11 mouse cellular contexts compared by ENCODE assay signal in the genomic region with DNA sequence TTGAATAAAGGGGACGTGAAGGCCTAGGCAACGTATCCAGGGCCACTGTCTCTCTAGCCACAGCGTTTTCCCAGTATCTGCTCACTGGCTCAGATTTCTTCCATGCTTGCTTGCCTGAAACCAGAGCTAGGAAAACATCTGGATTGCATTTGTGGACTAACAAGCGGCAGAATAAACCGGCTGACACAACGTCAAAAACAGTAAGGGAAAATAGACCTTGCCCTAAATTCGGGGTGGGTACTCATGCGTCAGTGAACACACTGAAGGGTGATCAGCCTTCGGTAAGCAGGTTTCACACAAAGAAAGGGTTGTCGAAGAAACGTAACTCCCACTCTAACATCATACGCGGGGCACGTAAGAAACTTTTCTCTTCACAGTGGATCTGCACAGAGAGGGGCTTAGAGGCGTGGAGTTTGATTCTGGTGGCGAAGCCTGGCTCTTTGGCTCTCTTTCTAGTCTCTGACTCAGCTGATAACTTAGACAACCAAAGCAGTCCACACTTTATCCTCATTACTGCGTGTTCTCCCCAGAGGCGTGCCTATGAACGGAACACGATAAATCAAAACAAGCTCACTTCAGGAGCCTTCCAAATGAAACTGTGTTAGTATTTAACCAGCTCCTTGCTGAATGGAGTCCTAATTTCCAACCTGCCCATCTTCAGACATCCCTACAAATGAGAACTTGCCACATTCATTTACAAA.
DNase-seq lines count a peak whose midpoint lies in the region; ATAC-seq lines count a peak whose summit lies in the region.
"Had no signal": no experiment of that assay in that cellular context is flagged by ENCODE, and none has a peak within 500 bp of the region (broad histone marks: within the 10 kb centered on the region; RNA-seq: fewer than 3 reads in every experiment).

No protein-coding gene starts in this region.

- ATAC-seq in embryonic facial prominence, embryonic 15.5 days (ENCODE audit: insufficient number of reproducible peaks, low FRiP score, low TSS enrichment, low read depth) = peak; percentile 78
- ATAC-seq in CD4-positive, CD25-positive, alpha-beta regulatory T cell, adult 4 months = no peak
- ATAC-seq in inflammation-experienced regulatory T-cells, adult 6 months = no peak

- peak overlapping the region; percentile 34 for H3K4me2 ChIP-seq in embryonic facial prominence, embryonic 15.5 days (replicated peaks)
- H3K4me2 ChIP-seq: neural tube, embryonic 12.5 days had no signal

- peak overlapping the region; percentile 94 for H3K27ac ChIP-seq in embryonic facial prominence, embryonic 15.5 days (replicated peaks)
- H3K27ac ChIP-seq: macrophage; neural tube, embryonic 12.5 days had no signal

- no peak overlapping the region for H3K9ac ChIP-seq in embryonic facial prominence, embryonic 15.5 days
- H3K9ac ChIP-seq: neural tube, embryonic 12.5 days had no signal

- no peak overlapping the region for H3K4me3 ChIP-seq in embryonic facial prominence, embryonic 15.5 days (replicated peaks)
- H3K4me3 ChIP-seq: neural tube, embryonic 12.5 days had no signal

- peak; percentile 40 for DNase-seq in gastrocnemius, postnatal 25 days
- no peak for DNase-seq in gastrocnemius, postnatal 14 days
- peak; percentile 15 for DNase-seq in NIH3T3 (ENCODE audit: low read depth)
- DNase-seq in heart, postnatal 36 days = peak; percentile 11 to 15
- DNase-seq in right cerebral cortex, postnatal 4 days = no peak
- DNase-seq: B cell, adult 2 months had no signal

- intact Hi-C loops in gastrocnemius, postnatal 14 days (cut with DNase I; ENCODE audit: low total_unique reads) = no loop called here
- intact Hi-C loops in heart, postnatal 36 days (cut with DNase I) = loop anchor here (10.0 kb wide), 2 partner anchors 988 to 1238 kb away; no protein-coding TSS in a partner anchor

- 31% methylated on average over 20 of the region's 20 CpGs for WGBS in embryonic facial prominence, embryonic 15.5 days

- no peaks in the 10 kb centered on the region for H3K27me3 ChIP-seq in embryonic facial prominence, embryonic 15.5 days
- H3K27me3 ChIP-seq: neural tube, embryonic 12.5 days had no signal

- peaks cover 40% of the 10 kb centered on the region for H3K4me1 ChIP-seq in embryonic facial prominence, embryonic 15.5 days
- H3K4me1 ChIP-seq: neural tube, embryonic 12.5 days had no signal

- H3K9me3 ChIP-seq in embryonic facial prominence, embryonic 15.5 days (replicated peaks) = no peaks in the 10 kb centered on the region
- H3K9me3 ChIP-seq: neural tube, embryonic 12.5 days had no signal

- H3K36me3 ChIP-seq in embryonic facial prominence, embryonic 15.5 days = peaks cover 29% of the 10 kb centered on the region

Comparison
In these comparisons a context has a peak if more than half of its experiments do, and no peak if none do; other contexts are left out.
1. DNase-seq: peak in gastrocnemius, postnatal 25 days (single experiment), NIH3T3 (single experiment) and heart, postnatal 36 days (2 of 2); none in gastrocnemius, postnatal 14 days (single experiment) and right cerebral cortex, postnatal 4 days (single experiment).